Mouse (Mus musculus) lung, postnatal 0 days (tissue): ENCODE results near the gene Mmp25.

Experiments
- CTCF ChIP-seq: IDR thresholded peaks from 2 replicates; pipeline ENCODE4 v1.5.1; 2016; ENCODE audit warnings: antibody characterized with exemption, mild to moderate bottlenecking
- EP300 ChIP-seq: IDR thresholded peaks from 2 replicates; pipeline ENCODE4 v1.6.1; 2016; ENCODE audit warnings: antibody characterized with exemption, mild to moderate bottlenecking, control low read depth

- no peak for TF ChIP-seq CTCF
- TF ChIP-seq EP300, result no peak
Observed at GRCm38 (mm10) chr17:23584786-23585185, 60.3 kb downstream of the Mmp25 start.
